Mouse (Mus musculus) embryonic fibroblast, embryonic 13.5 days (primary cell): Measurements from ENCODE around the gene Tmem237. TPM values are rescaled to one million over a fixed set of nuclear protein-coding genes. Genes with fewer than 3 reads are reported as not detected.

Experiments used
- H3K27ac ChIP-seq: 2 replicates; pipeline ENCODE4 v1.5.1; 2012; ENCODE audit warnings: low read length, control low read depth, inconsistent platforms; ENCODE audit not compliant: insufficient read depth
- H3K4me1 ChIP-seq: 2 replicates; pipeline ENCODE4 v1.6.1; 2011; ENCODE audit warnings: low read length; ENCODE audit not compliant: control insufficient read depth, insufficient read depth
- H3K4me3 ChIP-seq: 2 replicates; pipeline ENCODE4 v1.5.1; 2011; ENCODE audit warnings: mild to moderate bottlenecking, control low read depth, low read length; ENCODE audit not compliant: insufficient read depth
- CTCF ChIP-seq: IDR thresholded peaks from 2 replicates; pipeline ENCODE4 v1.5.1; 2011; ENCODE audit warnings: mild to moderate bottlenecking, control low read depth, low read length, moderate library complexity, borderline replicate concordance; ENCODE audit not compliant: insufficient read depth
- POLR2A ChIP-seq: IDR thresholded peaks from 2 replicates; pipeline ENCODE4 v1.6.1; 2011; ENCODE audit warnings: low read depth, mild to moderate bottlenecking, control low read depth, low read length, moderate library complexity
- polyA plus RNA-seq: library from polyadenylated mRNA; stranded (reverse); fragments of >200 nt; gene quantifications from 2 replicates; pipeline ENCODE4 v1.2.4, GENCODE M21; 2011; ENCODE audit warnings: low read depth; ENCODE audit not compliant: missing spikeins, insufficient read length

The Tmem237 gene
- polyA plus RNA-seq, result 23.2 and 25.3 TPM in 2 replicates

GRCm38 (mm10) chr1:59119720-59120457 lies at the start of gene Tmem237:
Gene Tmem237 (minus strand): TSS chr1:59120408.
- Histone ChIP-seq H3K4me1 (no peaks in the 10 kb centered on the region), H3K27ac (peak within 1 kb of the TSS; percentile 66), H3K4me3 (peak within 1 kb of the TSS; percentile 84)
- TF ChIP-seq CTCF, result no peak
- TF ChIP-seq POLR2A, result peak; percentile 84

DNA sequence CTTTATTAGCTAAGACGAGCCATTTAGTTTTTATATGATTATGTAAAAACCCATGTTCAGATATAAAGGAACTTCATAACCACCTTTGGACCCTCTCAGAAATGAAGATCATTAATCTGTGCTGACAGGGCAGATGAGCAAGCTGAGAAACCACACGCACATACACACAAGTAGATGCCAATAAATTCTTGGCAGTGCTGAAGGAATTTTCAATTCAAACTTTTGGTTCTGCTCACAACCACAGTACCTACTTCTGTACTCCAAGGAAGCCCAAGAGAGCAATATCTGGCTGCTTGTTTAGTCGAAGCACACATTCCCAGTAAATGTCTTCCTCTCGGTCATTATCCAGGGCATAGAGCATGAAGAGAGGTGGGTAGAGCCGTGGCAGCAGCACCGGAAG lies 49.4 kb upstream of the Tmem237 start:
- H3K27ac ChIP-seq, result no peak overlapping the region
- H3K4me1 ChIP-seq, result peaks cover 13% of the 10 kb centered on the region
- H3K4me3 ChIP-seq, result no peak overlapping the region
- TF ChIP-seq POLR2A (no peak), CTCF (no peak)

DNA sequence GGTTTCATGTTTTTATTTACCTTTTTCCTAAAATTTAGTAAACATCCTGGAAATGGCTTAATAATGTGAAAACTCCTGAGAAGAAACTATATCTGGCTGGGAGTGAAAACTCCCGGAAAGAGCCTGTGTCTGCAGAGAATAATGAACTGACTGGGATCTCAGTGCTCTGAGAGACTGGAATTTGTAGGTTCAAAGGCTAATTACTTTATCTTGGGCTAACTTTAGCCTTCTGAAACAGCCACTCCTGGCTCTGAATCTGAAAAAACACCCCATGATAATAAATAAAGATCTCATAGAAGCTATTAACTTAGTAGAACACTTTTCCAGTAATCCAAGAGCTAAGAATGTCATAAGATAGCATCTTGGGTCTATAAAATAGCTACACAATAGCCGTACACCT lies 48.3 kb upstream of the Tmem237 start:
- no peak overlapping the region for H3K4me3 ChIP-seq
- H3K27ac ChIP-seq, result no peak overlapping the region
- no peak for TF ChIP-seq CTCF
- TF ChIP-seq POLR2A, result no peak
- H3K4me1 ChIP-seq, result peaks cover 13% of the 10 kb centered on the region

- Histone ChIP-seq H3K4me3 (no peak overlapping the region), H3K4me1 (peaks cover 19% of the 10 kb centered on the region), H3K27ac (no peak overlapping the region)
- TF ChIP-seq POLR2A (no peak), CTCF (no peak)
Measured at GRCm38 (mm10) chr1:59167654-59168425, 47.6 kb upstream of the Tmem237 start.

DNA sequence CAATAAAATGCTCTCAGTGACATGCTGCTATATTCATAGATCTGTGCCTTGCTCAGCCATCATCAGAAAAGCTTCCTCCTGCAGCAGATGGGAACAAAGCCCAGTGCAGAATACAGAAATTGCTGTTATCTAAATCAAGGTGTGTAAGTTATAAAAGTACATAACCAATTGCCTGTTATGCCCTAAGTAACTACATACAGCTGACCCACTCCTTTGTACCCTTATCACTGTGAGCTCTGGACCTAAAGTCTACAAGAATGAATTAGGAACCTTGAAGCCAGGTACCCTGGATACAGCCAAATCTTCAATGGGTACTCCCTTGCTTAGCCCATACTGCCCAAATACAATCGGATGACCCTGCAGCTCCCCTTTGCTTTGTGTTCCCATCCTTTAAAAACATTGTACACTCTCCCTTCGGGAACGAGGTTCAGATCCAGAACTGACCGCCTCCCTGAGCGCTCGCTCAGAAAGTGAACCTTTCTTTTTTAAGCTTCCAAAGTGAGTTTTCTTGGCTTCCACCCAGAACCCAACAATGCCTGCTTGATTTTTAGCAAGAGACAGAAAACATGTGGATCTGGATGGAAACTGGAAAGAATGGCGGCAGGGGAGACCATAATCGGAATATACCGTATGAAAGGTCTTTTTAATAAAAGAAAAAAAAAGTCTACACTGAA lies 46.2 kb upstream of the Tmem237 start:
- no peak overlapping the region for H3K4me3 ChIP-seq
- H3K4me1 ChIP-seq, result peaks cover 16% of the 10 kb centered on the region
- no peak overlapping the region for H3K27ac ChIP-seq
- no peak for TF ChIP-seq POLR2A
- no peak for TF ChIP-seq CTCF

- Histone ChIP-seq H3K27ac (no peak overlapping the region), H3K4me3 (no peak overlapping the region), H3K4me1 (peaks cover 17% of the 10 kb centered on the region)
- TF ChIP-seq CTCF (no peak), POLR2A (no peak)
Measured at GRCm38 (mm10) chr1:59163918-59164317, 43.7 kb upstream of the Tmem237 start.

- H3K27ac ChIP-seq, result peak within 1 kb of the TSS; percentile 87
- TF ChIP-seq CTCF, result no peak
- no peak for TF ChIP-seq POLR2A
- no peak within 1 kb of the TSS for H3K4me3 ChIP-seq
Measured at GRCm38 (mm10) chr1:59163030-59163461, 42.8 kb upstream of the Tmem237 start, which contains the start of gene Mpp4. Gene Mpp4 (minus strand): TSS chr1:59163389.

DNA sequence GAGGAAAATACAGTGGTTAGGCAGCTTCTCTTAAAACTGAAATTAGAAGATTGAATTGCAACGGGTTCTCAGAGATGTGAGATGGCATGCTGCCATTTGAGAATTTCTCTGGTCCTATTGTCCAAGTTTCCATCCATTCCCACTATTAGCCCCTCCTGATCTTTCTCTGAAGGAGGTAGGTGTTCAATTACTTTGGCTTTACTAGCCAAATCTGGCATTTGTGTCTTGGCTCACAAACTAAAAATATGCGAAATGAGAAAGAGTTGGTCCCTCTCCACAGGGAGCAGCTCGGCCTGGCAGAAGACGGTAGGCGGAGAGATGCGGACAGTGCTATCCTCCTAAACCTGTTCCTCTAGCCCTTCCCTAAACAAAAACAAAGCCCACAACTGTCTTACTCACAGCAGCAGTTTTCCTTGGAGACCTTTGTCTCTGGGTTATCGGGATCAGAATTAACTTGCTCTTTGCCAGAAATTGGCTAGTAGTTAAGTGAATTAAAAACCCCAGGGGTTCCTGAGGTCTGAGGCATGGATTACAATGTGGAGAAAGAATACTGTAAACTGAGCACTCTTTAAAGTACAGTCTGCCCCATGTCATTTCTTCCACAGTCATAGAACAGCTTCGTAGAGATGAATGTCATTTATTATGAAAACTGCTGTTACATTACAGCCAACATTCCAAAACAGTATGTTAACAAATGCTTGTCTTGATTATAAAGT lies 42.3 kb upstream of the Tmem237 start:
- Histone ChIP-seq H3K4me1 (peaks cover 17% of the 10 kb centered on the region), H3K4me3 (no peak overlapping the region), H3K27ac (peak overlapping the region; percentile 87)
- TF ChIP-seq POLR2A (no peak), CTCF (no peak)

More at GRCm38 (mm10) chr1:59163030-59163461, 42.8 kb upstream of the Tmem237 start, which contains the start of gene Mpp4:
- peaks cover 17% of the 10 kb centered on the region for H3K4me1 ChIP-seq

- Histone ChIP-seq H3K27ac (no peak overlapping the region), H3K4me3 (no peak overlapping the region), H3K4me1 (peaks cover 15% of the 10 kb centered on the region)
- TF ChIP-seq POLR2A (no peak), CTCF (no peak)
Measured at GRCm38 (mm10) chr1:59161396-59161795, 41.2 kb upstream of the Tmem237 start.
